Mouse (Mus musculus) E14TG2a.4 (cell line): ENCODE data around the gene Gm10477.

Source experiments
- CTCF ChIP-seq: conservative IDR thresholded peaks from 2 replicates; pipeline ENCODE4 v1.5.1; 2014; ENCODE audit warnings: low read length
- NANOG ChIP-seq: IDR thresholded peaks from 2 replicates; pipeline ENCODE4 v1.6.1; 2014; ENCODE audit warnings: borderline replicate concordance, low read length, mixed read lengths
- POU5F1 ChIP-seq: IDR thresholded peaks from 2 replicates; pipeline ENCODE4 v1.6.1; 2014; ENCODE audit warnings: low read length, borderline replicate concordance

- no peak for TF ChIP-seq CTCF
- TF ChIP-seq NANOG: no peak
- no peak for TF ChIP-seq POU5F1
Observed at GRCm38 (mm10) chrX:56481906-56482305, 42.6 kb upstream of the Gm10477 start.
